ENCODE assay signal across 13 mouse cellular contexts in genomic region chr4:145111641-145112040, GRCm38 (mm10).
DNase-seq lines count a peak whose midpoint lies in the region; ATAC-seq and TF ChIP-seq lines count a peak whose summit lies in the region.
"Had no signal": no experiment of that assay in that cellular context is flagged by ENCODE, and none has a peak within 500 bp of the region (broad histone marks: within the 10 kb centered on the region; RNA-seq: fewer than 3 reads in every experiment).

No protein-coding gene starts in this region.

- H3K36me3 ChIP-seq in heart, embryonic 11.5 days (ENCODE audit: control insufficient read depth, insufficient read depth, low read length): peaks cover 33% of the 10 kb centered on the region

- H3K27ac ChIP-seq in heart, embryonic 11.5 days (ENCODE audit: low read depth, low read length): no peak overlapping the region
- H3K27ac ChIP-seq in left cerebral cortex, adult 2 months: no peak overlapping the region
- H3K27ac ChIP-seq: forebrain, embryonic 13.5 days; hindbrain, embryonic 14.5 days had no signal

- intact Hi-C loops in left cerebral cortex, adult 2 months (cut with DNase I): no loop called here

- H3K4me3 ChIP-seq in heart, embryonic 11.5 days (ENCODE audit: low read depth, low read length): no peak overlapping the region
- no peak overlapping the region for H3K4me3 ChIP-seq in left cerebral cortex, adult 2 months
- H3K4me3 ChIP-seq: forebrain, embryonic 13.5 days; limb, embryonic 13.5 days had no signal

- no peak overlapping the region for H3K4me2 ChIP-seq in heart, embryonic 11.5 days
- H3K4me2 ChIP-seq: forebrain, embryonic 13.5 days; hindbrain, embryonic 14.5 days; limb, embryonic 13.5 days had no signal

- no peak overlapping the region for H3K9ac ChIP-seq in heart, embryonic 11.5 days (ENCODE audit: low read depth, low read length)
- H3K9ac ChIP-seq: forebrain, embryonic 13.5 days; hindbrain, embryonic 14.5 days; limb, embryonic 13.5 days had no signal

- no peak for TF ChIP-seq CTCF in left cerebral cortex, adult 2 months (IDR thresholded peaks at IDR 0.05)

- ATAC-seq in heart, embryonic 11.5 days (replicated peaks; ENCODE audit: insufficient number of reproducible peaks, low FRiP score, low TSS enrichment): no peak
- peak; percentile 93 to 96 for ATAC-seq in hematopoietic stem cell, adult 5-6 weeks (replicated peaks in 1 of 2; ENCODE audit: insufficient read depth in 1 of 2, low FRiP score in 2 of 2, low TSS enrichment in 1 of 2, low read depth in 1 of 2, poor library complexity in 2 of 2, severe bottlenecking in 2 of 2)
- ATAC-seq: forebrain, embryonic 13.5 days had no signal

- H3K9me3 ChIP-seq in heart, embryonic 11.5 days (replicated peaks; ENCODE audit: control insufficient read depth, low read length): no peaks in the 10 kb centered on the region
- H3K9me3 ChIP-seq: forebrain, embryonic 13.5 days; limb, embryonic 13.5 days had no signal

- 62% methylated on average over 4 of the region's 4 CpGs for WGBS in heart, embryonic 11.5 days (ENCODE audit: insufficient replicate concordance)

- no peaks in the 10 kb centered on the region for H3K27me3 ChIP-seq in heart, embryonic 11.5 days (ENCODE audit: control insufficient read depth, insufficient read depth, low read length)
- H3K27me3 ChIP-seq: forebrain, embryonic 13.5 days; limb, embryonic 13.5 days had no signal

- DNase-seq in heart, adult 11 months: peak; percentile 95
- DNase-seq in retina, postnatal 1 day: peak; percentile 1
- DNase-seq in retina, embryonic 14.5 days (ENCODE audit: low spot score): no peak
- DNase-seq in ovary, postnatal 14 days (ENCODE audit: low spot score): no peak
- no peak for DNase-seq in urinary bladder, postnatal 4 days (ENCODE audit: low spot score in 2 of 2)
- no peak for DNase-seq in left cerebral cortex, adult 2 months (ENCODE audit: extremely low spot score in 1 of 2, low spot score in 2 of 2)
- DNase-seq: cerebellum, postnatal 25 days; thymus, adult 18-20 months had no signal

- no peaks in the 10 kb centered on the region for H3K4me1 ChIP-seq in heart, embryonic 11.5 days (ENCODE audit: control insufficient read depth, insufficient read depth, low read length)
- H3K4me1 ChIP-seq: forebrain, embryonic 13.5 days had no signal

Comparison
In these comparisons a context has a peak if more than half of its experiments do, and no peak if none do; other contexts are left out.
1. DNase-seq: peak in heart, adult 11 months (single experiment) and retina, postnatal 1 day (single experiment); none in retina, embryonic 14.5 days (single experiment), ovary, postnatal 14 days (single experiment), urinary bladder, postnatal 4 days (0 of 2) and left cerebral cortex, adult 2 months (0 of 2).